Mouse (Mus musculus) limb, embryonic 13.5 days (tissue): ENCODE data around the gene Tspan3. TPM values are rescaled to one million over a fixed set of nuclear protein-coding genes. Genes with fewer than 3 reads are reported as not detected.

Experiments
- ATAC-seq: fragments of 200-750 bp; cut with Nextera tagmentation; 2 replicates; pipeline ENCODE4 v1.8.0; 2017; ENCODE audit warnings: low read depth, moderate number of reproducible peaks, moderate TSS enrichment; ENCODE audit not compliant: low FRiP score
- H3K27ac ChIP-seq: fragments of 300-500 bp; sonication (generic); 2 replicates; pipeline ENCODE4 v1.5.1; 2015; ENCODE audit warnings: inconsistent platforms, mild to moderate bottlenecking, moderate library complexity
- H3K27me3 ChIP-seq: fragments of 300-500 bp; sonication (generic); 2 replicates; pipeline ENCODE4 v1.6.1; 2015; ENCODE audit warnings: mild to moderate bottlenecking, inconsistent platforms
- H3K36me3 ChIP-seq: fragments of 300-500 bp; sonication (generic); 2 replicates; pipeline ENCODE4 v1.6.1; 2015; ENCODE audit warnings: inconsistent platforms, mild to moderate bottlenecking, moderate library complexity
- H3K4me1 ChIP-seq: fragments of 300-500 bp; sonication (generic); 2 replicates; pipeline ENCODE4 v1.6.1; 2015; ENCODE audit warnings: inconsistent platforms
- H3K4me2 ChIP-seq: fragments of 300-500 bp; sonication (generic); replicated peaks from 2 replicates; pipeline ENCODE4 v1.6.1; 2015; ENCODE audit warnings: inconsistent platforms, mild to moderate bottlenecking, moderate library complexity
- H3K4me3 ChIP-seq: fragments of 300-500 bp; sonication (generic); 2 replicates; pipeline ENCODE4 v1.5.1; 2015; ENCODE audit warnings: moderate library complexity, mild to moderate bottlenecking, inconsistent platforms
- H3K9ac ChIP-seq: fragments of 300-500 bp; sonication (generic); 2 replicates; pipeline ENCODE4 v1.6.1; 2015; ENCODE audit warnings: mild to moderate bottlenecking, inconsistent platforms
- H3K9me3 ChIP-seq: fragments of 300-500 bp; sonication (generic); 2 replicates; pipeline ENCODE4 v1.6.1; 2016; ENCODE audit warnings: inconsistent platforms
- WGBS: fragments of 180-500 bp; shearing (Covaris S2); methylation state at CpG from one replicate; pipeline ENCODE4 v1.1.7; 2015; 5-methylcytosine and 5-hydroxymethylcytosine counted together
- polyA plus RNA-seq: library from polyadenylated mRNA; unstranded; fragments of >200 nt; fragmentation: Nextera tagmentation; extraction: Ambion mirVana; gene quantifications from 2 replicates; pipeline ENCODE4 v1.2.1, GENCODE M21; 2015

Gene Tspan3
- polyA plus RNA-seq, 1 experiment from 2014 or later: 550 TPM

GRCm38 (mm10) chr9:56152482-56153007 lies 12.7 kb downstream of the Tspan3 start:
- 73% methylated on average over 4 of the region's 4 CpGs for WGBS
- Histone ChIP-seq H3K27me3 (no peaks in the 10 kb centered on the region), H3K36me3 (peaks cover 8% of the 10 kb centered on the region; the same call in 1 of the 2 replicates), H3K4me2 (no peak overlapping the region), H3K9ac (no peak overlapping the region; the same call in 1 of the 2 replicates), H3K27ac (no peak overlapping the region), H3K9me3 (no peaks in the 10 kb centered on the region), H3K4me1 (peaks cover 27% of the 10 kb centered on the region), H3K4me3 (no peak overlapping the region)
- ATAC-seq: no peak

GRCm38 (mm10) chr9:56151745-56152481 lies 13.4 kb downstream of the Tspan3 start:
- Histone ChIP-seq H3K9me3 (no peaks in the 10 kb centered on the region), H3K9ac (no peak overlapping the region), H3K27me3 (no peaks in the 10 kb centered on the region), H3K27ac (no peak overlapping the region; the same call in 1 of the 2 replicates), H3K36me3 (peaks cover 13% of the 10 kb centered on the region), H3K4me1 (peaks cover 26% of the 10 kb centered on the region), H3K4me2 (no peak overlapping the region), H3K4me3 (no peak overlapping the region)
- ATAC-seq: no peak
- WGBS: 57% methylated on average over 7 of the region's 7 CpGs

DNA sequence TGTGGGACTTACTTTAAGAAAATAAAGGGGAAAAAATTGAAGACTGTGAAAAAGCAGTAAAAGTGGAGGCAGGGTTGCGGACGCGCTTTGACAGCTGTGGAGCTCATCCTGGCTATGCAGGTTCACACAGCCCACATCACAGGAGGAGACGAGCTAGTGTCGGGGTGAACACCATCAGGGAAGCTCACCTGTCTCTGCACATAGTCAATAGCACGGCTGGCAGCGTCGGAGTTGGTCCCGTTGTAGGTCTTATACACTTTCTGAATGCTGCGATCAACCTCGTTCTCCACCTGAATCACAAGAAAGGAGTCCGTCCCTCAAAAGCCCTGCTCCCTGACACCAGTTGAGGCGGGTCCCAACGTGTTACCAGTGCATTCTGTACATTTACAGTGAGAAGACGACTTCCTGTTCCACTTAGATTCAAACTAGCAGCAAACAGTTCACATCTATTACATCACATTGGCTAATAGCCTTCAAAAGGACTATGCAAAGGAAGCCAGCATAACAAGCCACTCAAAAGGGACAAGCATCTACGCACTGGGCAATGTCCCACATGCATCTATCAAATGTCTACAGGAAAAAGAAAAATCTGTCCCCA lies 18.9 kb downstream of the Tspan3 start:
- Histone ChIP-seq H3K9ac (no peak overlapping the region), H3K9me3 (no peaks in the 10 kb centered on the region), H3K27ac (no peak overlapping the region), H3K36me3 (peaks cover 64% of the 10 kb centered on the region), H3K4me3 (no peak overlapping the region), H3K4me1 (peaks cover 8% of the 10 kb centered on the region), H3K27me3 (no peaks in the 10 kb centered on the region), H3K4me2 (no peak overlapping the region)
- ATAC-seq: no peak
- 93% methylated on average over 16 of the region's 16 CpGs for WGBS

- peaks cover 8% of the 10 kb centered on the region for H3K4me1 ChIP-seq
- no peaks in the 10 kb centered on the region for H3K27me3 ChIP-seq
- no peak overlapping the region for H3K9ac ChIP-seq
- no peak overlapping the region for H3K4me3 ChIP-seq
- WGBS: 93% methylated on average over 7 of the region's 7 CpGs
- H3K4me2 ChIP-seq: no peak overlapping the region
- H3K36me3 ChIP-seq: peaks cover 71% of the 10 kb centered on the region
- H3K9me3 ChIP-seq: no peaks in the 10 kb centered on the region
- no peak for ATAC-seq
- no peak overlapping the region for H3K27ac ChIP-seq
Observed at GRCm38 (mm10) chr9:56144366-56145003, 20.8 kb downstream of the Tspan3 start.

GRCm38 (mm10) chr9:56141776-56142175 lies 23.5 kb downstream of the Tspan3 start:
- H3K9me3 ChIP-seq: no peaks in the 10 kb centered on the region
- ATAC-seq: no peak
- H3K27ac ChIP-seq: no peak overlapping the region
- 87% methylated on average over 9 of the region's 9 CpGs for WGBS
- no peak overlapping the region for H3K9ac ChIP-seq
- H3K4me1 ChIP-seq: no peaks in the 10 kb centered on the region
- no peak overlapping the region for H3K4me3 ChIP-seq
- H3K27me3 ChIP-seq: no peaks in the 10 kb centered on the region
- no peak overlapping the region for H3K4me2 ChIP-seq
- peaks cover 75% of the 10 kb centered on the region for H3K36me3 ChIP-seq

DNA sequence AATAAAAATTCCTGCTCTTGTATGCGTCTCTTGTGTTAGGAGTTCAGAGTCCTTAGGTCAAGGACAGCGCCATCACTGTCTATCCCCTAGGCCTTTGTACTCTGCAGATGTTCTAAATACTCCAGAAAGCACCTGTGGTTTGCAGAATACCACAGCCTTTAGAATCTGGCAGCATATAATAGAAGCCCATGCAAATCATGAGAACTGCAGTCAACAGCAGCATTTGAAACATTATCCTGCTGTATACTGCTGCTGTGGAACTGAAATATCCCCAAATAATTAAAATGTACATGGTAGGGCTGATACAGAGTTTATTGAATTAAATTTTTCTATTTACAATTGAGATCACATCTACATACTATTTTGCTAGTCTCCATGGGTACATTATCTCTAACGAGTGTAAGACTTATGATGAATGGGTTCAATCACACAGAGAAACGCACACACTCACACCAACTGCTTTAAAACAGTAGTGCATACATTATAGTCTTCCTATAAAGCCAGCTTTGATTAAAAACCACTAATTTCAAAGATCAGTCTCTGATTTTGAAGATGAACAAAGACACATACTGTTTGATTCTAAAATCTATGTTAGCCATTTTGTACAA lies 29.6 kb downstream of the Tspan3 start:
- no peaks in the 10 kb centered on the region for H3K9me3 ChIP-seq

DNA sequence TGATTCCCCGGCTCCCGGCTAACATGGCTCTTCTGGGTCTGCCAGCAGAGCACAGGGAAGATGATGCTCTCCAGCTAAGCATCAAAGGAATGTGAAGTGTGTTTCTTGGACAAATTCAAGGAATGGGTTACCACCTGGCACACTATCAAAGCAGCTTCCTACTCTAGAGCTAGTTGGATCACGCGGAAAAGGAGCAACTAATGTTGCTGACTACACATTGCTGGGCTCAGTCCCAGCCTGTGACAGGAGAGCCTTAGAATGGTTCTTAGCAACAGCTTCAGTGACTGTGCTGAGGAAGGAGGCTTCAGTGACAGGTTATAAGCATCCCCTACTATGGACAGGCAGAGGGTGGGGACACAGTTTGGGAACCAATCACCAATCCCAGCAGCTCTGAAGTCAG lies 30.7 kb downstream of the Tspan3 start:
- no peaks in the 10 kb centered on the region for H3K9me3 ChIP-seq
- no peak overlapping the region for H3K4me2 ChIP-seq
- WGBS: 90% methylated on average over 4 of the region's 4 CpGs
- no peaks in the 10 kb centered on the region for H3K4me1 ChIP-seq
- H3K9ac ChIP-seq: no peak overlapping the region
- no peak for ATAC-seq
- no peaks in the 10 kb centered on the region for H3K27me3 ChIP-seq
- H3K36me3 ChIP-seq: peaks cover 84% of the 10 kb centered on the region
- no peak overlapping the region for H3K27ac ChIP-seq
- no peak overlapping the region for H3K4me3 ChIP-seq

More for the DNA sequence above, 29.6 kb downstream of the Tspan3 start:
- 90% methylated on average over 4 of the region's 4 CpGs for WGBS
- H3K36me3 ChIP-seq: peaks cover 79% of the 10 kb centered on the region
- H3K27ac ChIP-seq: no peak overlapping the region
- no peaks in the 10 kb centered on the region for H3K27me3 ChIP-seq
- no peaks in the 10 kb centered on the region for H3K4me1 ChIP-seq
- no peak overlapping the region for H3K4me2 ChIP-seq
- no peak overlapping the region for H3K9ac ChIP-seq
- no peak overlapping the region for H3K4me3 ChIP-seq
- no peak for ATAC-seq

- Histone ChIP-seq H3K4me2 (no peak overlapping the region), H3K27ac (no peak overlapping the region)
- 90% methylated on average over 5 of the region's 5 CpGs for WGBS
Observed at GRCm38 (mm10) chr9:56133970-56134369, 31.3 kb downstream of the Tspan3 start.

GRCm38 (mm10) chr9:56131813-56132525 lies 33.3 kb downstream of the Tspan3 start:
- Histone ChIP-seq H3K27ac (no peak overlapping the region), H3K36me3 (peaks cover 100% of the 10 kb centered on the region)
- 68% methylated on average over 10 of the region's 10 CpGs for WGBS

More at GRCm38 (mm10) chr9:56133970-56134369, 31.3 kb downstream of the Tspan3 start:
- no peaks in the 10 kb centered on the region for H3K4me1 ChIP-seq
- H3K4me3 ChIP-seq: no peak overlapping the region
- H3K9me3 ChIP-seq: no peaks in the 10 kb centered on the region
- peaks cover 91% of the 10 kb centered on the region for H3K36me3 ChIP-seq
- no peak for ATAC-seq
- no peaks in the 10 kb centered on the region for H3K27me3 ChIP-seq
- no peak overlapping the region for H3K9ac ChIP-seq

DNA sequence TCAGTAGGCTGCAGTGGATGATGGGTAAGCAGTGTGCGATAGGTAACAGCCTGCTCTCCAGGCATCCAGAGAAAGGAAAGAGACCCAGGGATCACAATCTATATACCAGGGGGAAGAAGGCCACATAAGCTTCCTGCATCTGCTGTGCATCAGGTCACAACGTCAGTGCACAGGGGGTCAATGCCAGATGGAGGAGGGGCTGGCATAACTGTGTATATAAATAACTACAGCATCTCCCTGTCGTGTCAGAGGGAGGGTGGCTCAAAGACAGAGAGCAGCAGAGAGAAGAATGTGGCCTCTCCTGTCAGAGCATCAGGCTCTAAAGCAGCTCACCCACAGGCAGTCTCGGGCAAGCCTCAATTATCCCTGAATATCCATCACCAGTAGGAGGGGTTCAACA lies 34.7 kb downstream of the Tspan3 start:
- H3K4me2 ChIP-seq: no peak overlapping the region
- H3K4me3 ChIP-seq: no peak overlapping the region
- WGBS: 37% methylated on average over 4 of the region's 4 CpGs
- no peak overlapping the region for H3K9ac ChIP-seq
- H3K27me3 ChIP-seq: no peaks in the 10 kb centered on the region
- no peaks in the 10 kb centered on the region for H3K9me3 ChIP-seq
- ATAC-seq: no peak
- no peak overlapping the region for H3K27ac ChIP-seq
- peaks cover 88% of the 10 kb centered on the region for H3K36me3 ChIP-seq
- H3K4me1 ChIP-seq: no peaks in the 10 kb centered on the region

More at GRCm38 (mm10) chr9:56131813-56132525, 33.3 kb downstream of the Tspan3 start:
- Histone ChIP-seq H3K9me3 (no peaks in the 10 kb centered on the region), H3K4me2 (no peak overlapping the region), H3K9ac (no peak overlapping the region), H3K4me3 (no peak overlapping the region), H3K4me1 (no peaks in the 10 kb centered on the region), H3K27me3 (no peaks in the 10 kb centered on the region)
- ATAC-seq: no peak

DNA sequence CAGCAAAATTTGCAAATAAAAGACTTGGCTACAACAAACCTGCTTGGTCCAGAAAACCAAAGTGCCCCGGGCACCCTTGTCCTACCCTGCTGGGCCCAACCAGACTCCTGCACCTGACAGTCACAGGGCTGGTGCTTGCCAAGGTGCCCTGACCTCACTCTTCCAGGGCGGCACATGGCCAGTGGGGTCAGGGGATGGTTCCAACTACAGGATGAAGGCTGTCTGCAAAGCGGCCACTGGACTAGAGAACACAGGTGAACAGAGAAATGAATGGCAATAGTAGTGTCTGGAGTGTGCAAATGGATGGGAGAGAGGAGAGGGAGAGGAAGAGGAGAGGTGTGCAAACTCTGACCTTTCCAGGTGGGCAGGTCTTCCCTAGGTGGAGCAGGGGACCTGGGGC lies 35.3 kb downstream of the Tspan3 start:
- Histone ChIP-seq H3K4me1 (0 out of 2 replicates have a peak, but pooled peaks cover 3% of the 10 kb centered on the region), H3K27ac (no peak overlapping the region), H3K4me2 (no peak overlapping the region), H3K36me3 (peaks cover 82% of the 10 kb centered on the region), H3K9ac (no peak overlapping the region), H3K27me3 (no peaks in the 10 kb centered on the region), H3K4me3 (no peak overlapping the region), H3K9me3 (no peaks in the 10 kb centered on the region)
- 93% methylated on average over 3 of the region's 3 CpGs for whole genome bisulfite sequencing
- ATAC-seq: no peak
